Mouse (Mus musculus) G1E (cell line): Measurements from ENCODE around the gene Dxo. TPM values are rescaled to one million over a fixed set of nuclear protein-coding genes. Genes with fewer than 3 reads are reported as not detected.

Source experiments
- ATAC-seq: 2 replicates; pipeline ENCODE4 v1.8.0; 2016; ENCODE audit warnings: mild to moderate bottlenecking; ENCODE audit not compliant: insufficient number of reproducible peaks, poor library complexity, low FRiP score, severe bottlenecking; ENCODE audit errors: extremely low read depth
- DNase-seq: peaks from one replicate; pipeline ENCODE4 v3.0.0; 2012; ENCODE audit warnings: low spot score
- H3K27me3 ChIP-seq: 2 replicates; pipeline ENCODE4 v1.6.1; 2012; ENCODE audit warnings: mild to moderate bottlenecking, low read length, inconsistent platforms; ENCODE audit not compliant: insufficient read depth
- H3K36me3 ChIP-seq: replicated peaks from 2 replicates; pipeline ENCODE3; 2012; ENCODE audit warnings: mild to moderate bottlenecking, inconsistent platforms
- H3K4me1 ChIP-seq: 2 replicates; pipeline ENCODE4 v1.6.1; 2012; ENCODE audit warnings: low read depth, low read length, inconsistent platforms, mixed read lengths; ENCODE audit not compliant: insufficient read depth
- H3K4me3 ChIP-seq: 2 replicates; pipeline ENCODE4 v1.5.1; 2012; ENCODE audit warnings: low read depth, mild to moderate bottlenecking, inconsistent platforms, low read length, moderate library complexity, mixed read lengths
- H3K9me3 ChIP-seq: replicated peaks from 2 replicates; pipeline ENCODE4 v1.6.1; 2012; ENCODE audit warnings: inconsistent platforms
- CTCF ChIP-seq: IDR thresholded peaks from 2 replicates; pipeline ENCODE4 v1.5.1; 2012; ENCODE audit warnings: low read depth, low read length, inconsistent platforms, mixed read lengths
- GATA1 ChIP-seq: IDR thresholded peaks from 2 replicates; pipeline ENCODE4 v1.6.1; 2012; ENCODE audit warnings: borderline replicate concordance, low read length, inconsistent platforms, mixed read lengths
- GATA2 ChIP-seq: IDR thresholded peaks from 2 replicates; pipeline ENCODE4 v1.6.1; 2012; ENCODE audit warnings: low read depth, low read length, inconsistent platforms, borderline replicate concordance
- POLR2AphosphoS5 ChIP-seq: IDR thresholded peaks from 2 replicates; pipeline ENCODE4 v1.6.1; 2012; ENCODE audit warnings: low read depth, low read length, inconsistent platforms; ENCODE audit not compliant: insufficient replicate concordance
- TAL1 ChIP-seq: conservative IDR thresholded peaks from 2 replicates; pipeline ENCODE4 v1.6.1; 2012; ENCODE audit warnings: low read depth, low read length, inconsistent platforms, mixed read lengths
- polyA plus RNA-seq: library from polyadenylated mRNA; stranded (reverse); fragments of >175 nt; gene quantifications from 2 replicates; pipeline ENCODE4 v1.2.3, GENCODE M21; 2012
- total RNA-seq, 2 experiments: library from RNA; stranded (forward) in 1 of 2; stranded (reverse) in 1 of 2; fragments of 200-1000 nt in 1 of 2; fragments of >200 nt in 1 of 2; fragmentation: Nextera tagmentation in 1 of 2; gene quantifications; 2 replicates each; pipeline ENCODE4 v1.2.3; 2014 to 2017

Gene Dxo
- total and polyA plus RNA-seq, 3 experiments, result 18.2 to 70.5 (median 25.4) TPM

DNA sequence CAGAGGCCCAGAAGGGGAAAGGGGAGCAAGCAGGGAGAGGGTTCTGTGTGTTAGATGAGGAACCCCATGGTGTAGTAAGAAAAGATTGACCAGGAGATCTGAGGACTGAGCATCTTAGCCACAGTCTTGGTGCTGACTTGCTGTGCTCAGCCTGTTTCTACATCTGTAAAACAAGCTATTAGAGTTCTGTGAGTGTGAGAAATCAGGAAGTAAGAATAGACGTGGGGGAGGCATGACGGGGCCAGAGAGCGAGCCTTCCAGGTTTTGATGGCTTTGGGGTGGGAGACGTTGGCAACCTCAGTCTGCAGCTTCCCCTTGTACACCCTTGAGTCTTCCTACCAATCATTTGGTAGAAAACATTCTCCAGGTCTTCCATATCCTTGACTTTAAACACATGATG is 21.9 kb downstream of the Dxo start:
- DNase-seq (no peak), ATAC-seq (no peak)
- H3K36me3 ChIP-seq, result peaks cover 47% of the 10 kb centered on the region
- H3K4me3 ChIP-seq, result no peak overlapping the region
- peaks cover 20% of the 10 kb centered on the region for H3K4me1 ChIP-seq
- TF ChIP-seq POLR2AphosphoS5 (no peak), GATA2 (no peak), TAL1 (no peak), GATA1 (no peak), CTCF (no peak)
- H3K27me3 ChIP-seq, result peaks cover 31% of the 10 kb centered on the region
- H3K9me3 ChIP-seq, result no peaks in the 10 kb centered on the region

DNA sequence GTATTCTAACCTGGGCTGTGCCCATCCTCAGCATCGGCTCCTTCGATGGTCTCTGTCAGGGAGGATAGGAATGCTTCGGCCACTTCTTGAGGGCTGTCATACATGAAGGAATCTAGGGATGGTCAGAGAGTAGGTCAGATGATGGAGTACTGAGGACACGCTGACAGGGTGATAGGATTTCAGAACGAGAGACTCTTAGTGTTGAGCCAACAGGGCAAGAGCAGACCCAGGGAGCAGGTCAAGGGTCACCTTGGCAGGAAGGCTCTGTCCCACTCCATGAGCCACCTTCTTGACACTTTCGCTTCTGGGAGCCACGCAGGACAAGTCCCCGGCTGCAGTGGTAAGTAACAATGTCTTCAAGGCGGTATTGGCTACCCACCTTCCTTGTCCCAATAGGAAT is 23.7 kb downstream of the Dxo start:
- peaks cover 45% of the 10 kb centered on the region for H3K27me3 ChIP-seq
- H3K9me3 ChIP-seq, result no peaks in the 10 kb centered on the region
- ATAC-seq (no peak), DNase-seq (no peak)
- H3K4me1 ChIP-seq, result peaks cover 20% of the 10 kb centered on the region
- H3K4me3 ChIP-seq, result no peak overlapping the region
- TF ChIP-seq POLR2AphosphoS5, result no peak
- no peak for TF ChIP-seq CTCF
- TF ChIP-seq GATA1, result no peak
- TF ChIP-seq TAL1, result no peak
- TF ChIP-seq GATA2, result no peak
- peaks cover 28% of the 10 kb centered on the region for H3K36me3 ChIP-seq

DNA sequence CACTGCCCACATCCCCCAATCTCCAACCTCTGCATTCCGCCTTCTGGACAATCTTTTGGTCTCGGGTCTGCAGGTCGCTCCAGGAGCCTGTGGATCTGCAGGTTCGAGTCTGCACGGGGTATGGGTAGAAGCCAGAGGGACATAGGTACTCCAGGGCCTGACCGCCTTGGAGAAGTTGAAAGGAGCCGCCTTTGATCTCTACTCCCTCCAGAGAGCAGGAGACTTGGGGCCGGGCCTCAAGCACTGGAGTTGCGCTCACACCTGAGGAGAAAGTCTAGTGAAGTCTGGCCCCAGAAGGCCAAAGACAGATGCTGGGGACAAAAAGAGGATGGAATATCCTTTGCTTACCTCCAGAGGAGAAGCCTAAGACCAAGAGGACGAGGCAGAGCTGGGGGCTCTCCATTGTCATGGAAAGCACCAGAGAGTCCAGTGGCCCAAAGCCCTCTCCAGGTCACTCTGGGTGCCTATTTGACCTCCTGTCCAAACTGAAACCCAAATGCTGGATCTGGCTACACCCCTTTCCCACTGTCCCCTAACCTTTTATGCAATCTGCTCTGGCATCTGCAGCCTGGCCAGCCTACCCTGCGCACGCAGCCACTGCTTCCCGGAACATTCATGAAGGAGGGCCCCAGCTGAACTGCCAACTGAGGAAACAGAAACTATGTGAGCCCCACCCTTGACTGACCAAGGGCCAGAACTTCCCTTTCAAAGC is 25.0 kb downstream of the Dxo start:
- Histone ChIP-seq H3K9me3 (no peaks in the 10 kb centered on the region), H3K27me3 (peaks cover 52% of the 10 kb centered on the region), H3K36me3 (peaks cover 15% of the 10 kb centered on the region), H3K4me3 (no peak overlapping the region), H3K4me1 (peaks cover 20% of the 10 kb centered on the region)
- no peak for DNase-seq
- ATAC-seq, result no peak
- no peak for TF ChIP-seq GATA2

DNA sequence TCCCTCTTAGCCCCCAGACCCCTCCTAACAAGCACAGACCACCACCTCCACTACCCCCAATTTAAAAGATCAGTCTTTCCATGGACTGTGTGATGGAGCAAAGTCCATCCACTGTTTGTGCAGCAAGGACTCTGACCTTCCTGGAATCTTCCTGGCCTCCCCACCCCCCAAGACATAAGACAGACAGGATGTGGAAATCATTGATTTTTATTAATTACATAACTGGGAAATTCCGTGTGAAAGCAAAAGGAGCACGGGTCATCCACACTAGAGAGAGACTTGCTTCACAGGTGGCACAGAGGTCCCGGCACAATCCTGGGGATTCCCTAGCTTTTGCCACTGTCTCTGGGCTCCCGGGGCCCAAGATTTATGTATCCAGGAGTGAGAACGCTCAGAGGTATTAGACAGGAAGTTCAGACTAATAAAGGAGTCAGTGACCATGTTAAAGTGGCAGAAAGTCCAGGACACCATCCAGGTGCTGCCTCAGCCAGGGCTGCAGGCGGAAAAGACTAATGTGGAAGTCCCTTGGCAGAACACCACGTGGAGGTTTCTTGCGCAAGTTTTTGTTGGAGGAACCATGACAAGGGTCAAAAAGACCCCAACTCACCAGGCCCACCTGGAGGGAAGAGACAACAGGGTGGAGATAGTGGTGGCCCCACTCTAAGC is 25.7 kb downstream of the Dxo start, which contains the start of gene Cfb:
Cfb (minus strand) TSS at position 103 of the 666 bp plus-strand sequence.
- Histone ChIP-seq H3K36me3 (peaks cover 8% of the 10 kb centered on the region), H3K4me1 (peaks cover 20% of the 10 kb centered on the region), H3K9me3 (no peaks in the 10 kb centered on the region), H3K4me3 (no peak within 1 kb of the TSS), H3K27me3 (peaks cover 52% of the 10 kb centered on the region)
- no peak for DNase-seq
- ATAC-seq, result no peak
- TF ChIP-seq CTCF (no peak), GATA1 (no peak), POLR2AphosphoS5 (no peak)

DNA sequence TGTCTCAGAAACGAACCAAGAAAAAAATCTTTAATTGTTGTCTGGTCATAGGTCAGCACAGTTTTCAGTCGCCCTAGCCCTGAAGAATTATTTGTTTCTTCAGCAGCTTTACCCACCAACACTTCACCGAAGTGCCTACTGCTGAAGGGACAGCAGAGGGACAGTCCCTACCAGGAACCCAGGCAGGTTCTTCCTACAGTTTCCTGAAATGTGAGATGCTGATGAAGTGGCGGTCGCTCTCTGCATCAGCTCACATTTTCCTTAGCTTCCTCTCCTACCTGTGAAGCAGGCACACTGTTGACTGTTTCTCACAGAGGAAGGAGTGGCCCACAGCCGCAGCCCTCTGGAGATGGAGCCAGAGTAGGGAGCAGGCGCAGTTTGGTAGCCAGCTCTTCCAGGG is 29.2 kb downstream of the Dxo start:
- Histone ChIP-seq H3K9me3 (no peaks in the 10 kb centered on the region), H3K4me3 (no peak overlapping the region), H3K27me3 (peaks cover 45% of the 10 kb centered on the region), H3K36me3 (no peaks in the 10 kb centered on the region), H3K4me1 (peaks cover 4% of the 10 kb centered on the region; the same call in 1 of the 2 replicates)
- TF ChIP-seq GATA1 (no peak), GATA2 (no peak), CTCF (no peak), TAL1 (no peak), POLR2AphosphoS5 (no peak)
- DNase-seq (no peak), ATAC-seq (no peak)

DNA sequence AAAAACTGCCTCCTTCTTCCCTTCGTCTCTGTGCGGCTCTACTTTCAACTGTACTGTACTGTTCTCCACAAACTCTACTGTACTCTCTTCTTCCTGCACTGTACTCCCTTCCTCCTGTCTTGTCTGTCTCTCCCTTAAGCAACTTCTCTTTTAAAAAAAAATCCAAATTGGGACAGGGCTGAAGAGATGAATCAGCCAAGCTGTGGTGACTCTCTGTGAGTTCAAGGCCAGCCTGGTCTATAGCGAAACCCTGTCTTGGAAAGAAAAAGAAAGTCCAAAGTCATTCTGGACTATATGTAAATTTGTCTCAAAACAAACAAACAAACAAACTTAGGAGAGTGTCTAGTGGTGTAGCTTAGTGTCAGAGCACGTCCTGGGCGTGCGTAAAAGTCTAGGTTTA is 37.5 kb downstream of the Dxo start:
- no peak for TF ChIP-seq TAL1
- TF ChIP-seq POLR2AphosphoS5, result no peak
- TF ChIP-seq GATA2, result no peak
- TF ChIP-seq CTCF, result no peak
- no peak for TF ChIP-seq GATA1
- no peaks in the 10 kb centered on the region for H3K36me3 ChIP-seq
- H3K27me3 ChIP-seq, result peaks cover 23% of the 10 kb centered on the region
- no peaks in the 10 kb centered on the region for H3K4me1 ChIP-seq
- ATAC-seq (no peak), DNase-seq (no peak)
- H3K9me3 ChIP-seq, result no peaks in the 10 kb centered on the region
- no peak overlapping the region for H3K4me3 ChIP-seq

DNA sequence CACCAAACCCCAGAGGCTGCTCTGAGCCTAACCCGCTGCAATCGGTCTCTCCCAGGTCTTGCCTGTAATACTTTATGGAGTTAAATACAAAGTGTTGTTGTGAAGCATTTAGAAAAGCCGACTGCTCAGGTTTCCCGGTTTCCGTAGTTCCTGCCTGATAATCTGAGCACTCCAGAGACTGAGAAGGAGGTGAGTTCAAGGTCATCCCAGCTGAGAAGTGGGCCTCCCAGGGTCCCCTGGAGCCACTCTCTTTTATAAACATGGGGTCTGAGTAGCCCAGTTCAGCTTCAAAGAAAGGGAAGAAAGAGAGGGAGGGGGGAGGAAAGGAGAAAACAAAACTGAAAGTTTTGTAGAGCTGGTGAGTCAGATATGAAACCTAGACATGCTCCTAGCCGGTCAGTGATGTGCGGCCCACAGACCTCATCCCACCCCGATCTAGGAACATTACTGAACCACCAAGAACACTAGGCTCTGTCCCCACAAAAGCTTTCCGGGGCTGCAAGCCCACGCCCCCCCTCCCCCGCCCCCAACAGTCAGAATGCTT is 42.6 kb downstream of the Dxo start, which contains the start of gene Zbtb12:
Zbtb12 (plus strand) TSS at position 148 of the 544 bp plus-strand sequence.
- H3K27me3 ChIP-seq, result peaks cover 14% of the 10 kb centered on the region
- H3K9me3 ChIP-seq, result no peaks in the 10 kb centered on the region
- no peak within 1 kb of the TSS; the same call in 1 of the 2 replicates for H3K4me3 ChIP-seq
- no peak for ATAC-seq
- no peak for DNase-seq
- H3K36me3 ChIP-seq, result no peaks in the 10 kb centered on the region
- TF ChIP-seq GATA2, result no peak
- TF ChIP-seq POLR2AphosphoS5, result no peak
- TF ChIP-seq CTCF, result no peak
- TF ChIP-seq TAL1, result no peak
- TF ChIP-seq GATA1, result no peak
- H3K4me1 ChIP-seq, result peaks cover 32% of the 10 kb centered on the region
